Mouse (Mus musculus) hindbrain, embryonic 16.5 days (tissue): ENCODE results near the gene Foxp2. TPM values are rescaled to one million over a fixed set of nuclear protein-coding genes. Genes with fewer than 3 reads are reported as not detected.

Experiments used
- ATAC-seq: fragments of 200-750 bp; cut with Nextera tagmentation; 2 replicates; pipeline ENCODE4 v1.8.0; 2017; ENCODE audit warnings: moderate TSS enrichment, moderate library complexity
- H3K27ac ChIP-seq: fragments of 300-500 bp; sonication (generic); 2 replicates; pipeline ENCODE4 v1.5.1; 2014; ENCODE audit warnings: low read depth, mild to moderate bottlenecking, control low read depth, low read length, moderate library complexity
- H3K27me3 ChIP-seq: fragments of 300-500 bp; sonication (generic); replicated peaks from 2 replicates; pipeline ENCODE4 v1.6.1; 2014; ENCODE audit warnings: low read length; ENCODE audit not compliant: control insufficient read depth, insufficient read depth
- H3K36me3 ChIP-seq: fragments of 300-500 bp; sonication (generic); 2 replicates; pipeline ENCODE4 v1.6.1; 2014; ENCODE audit warnings: mild to moderate bottlenecking, low read length, moderate library complexity, mixed read lengths; ENCODE audit not compliant: control insufficient read depth, insufficient read depth
- H3K4me1 ChIP-seq: fragments of 300-500 bp; sonication (generic); 2 replicates; pipeline ENCODE4 v1.6.1; 2014; ENCODE audit warnings: low read depth, low read length; ENCODE audit not compliant: control insufficient read depth, insufficient read depth
- H3K4me2 ChIP-seq: fragments of 300-500 bp; sonication (generic); 2 replicates; pipeline ENCODE4 v1.6.1; 2014; ENCODE audit warnings: mild to moderate bottlenecking, low read length, control low read depth, moderate library complexity
- H3K4me3 ChIP-seq: fragments of 300-500 bp; sonication (generic); 2 replicates; pipeline ENCODE4 v1.5.1; 2014; ENCODE audit warnings: mild to moderate bottlenecking, low read length, control low read depth, moderate library complexity
- H3K9ac ChIP-seq: fragments of 300-500 bp; sonication (generic); 2 replicates; pipeline ENCODE4 v1.6.1; 2014; ENCODE audit warnings: low read depth, mild to moderate bottlenecking, control low read depth, low read length, moderate library complexity
- H3K9me3 ChIP-seq: fragments of 300-500 bp; sonication (generic); 2 replicates; pipeline ENCODE4 v1.6.1; 2014; ENCODE audit warnings: mild to moderate bottlenecking, low read length, moderate library complexity; ENCODE audit not compliant: control insufficient read depth
- WGBS: fragments of 180-500 bp; shearing (Covaris S2); extraction: QIAGEN DNeasy Blood & Tissue Kit; methylation state at CpG from one replicate; pipeline ENCODE4 v1.1.7; 2014; 5-methylcytosine and 5-hydroxymethylcytosine counted together
- microRNA-seq: library from miRNA; unstranded; fragments of <30 nt; microRNA quantifications from one replicate; pipeline ENCODE4, GENCODE M21; 2017
- polyA plus RNA-seq: library from polyadenylated mRNA; unstranded; fragments of >200 nt; fragmentation: Nextera tagmentation; extraction: Ambion mirVana; gene quantifications from 2 replicates; pipeline ENCODE4 v1.2.1, GENCODE M21; 2015

The Foxp2 gene
- polyA plus RNA-seq, 1 experiment from 2014 or later, result 35.3 TPM

DNA sequence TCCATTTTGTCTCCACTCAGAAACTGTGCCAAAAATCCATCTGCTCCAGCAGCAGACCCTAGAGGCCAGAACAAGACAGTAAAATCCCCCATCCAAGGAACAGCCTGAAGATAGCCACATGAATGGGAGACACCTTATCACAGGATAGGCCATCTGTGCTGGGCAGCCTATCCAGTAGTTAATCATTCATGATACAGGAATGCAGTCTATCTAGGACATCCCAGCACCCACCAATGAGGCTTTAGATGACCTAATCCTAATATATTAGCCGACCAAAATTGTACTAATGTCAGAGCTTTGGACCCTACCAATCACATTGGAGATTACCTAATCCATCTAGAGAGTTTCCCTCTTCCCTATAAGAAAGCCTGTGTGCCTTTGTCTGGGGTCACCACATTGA lies 565.5 kb downstream of the Foxp2 start:
- Histone ChIP-seq H3K27me3 (no peaks in the 10 kb centered on the region), H3K4me3 (no peak overlapping the region), H3K9me3 (no peaks in the 10 kb centered on the region), H3K4me2 (no peak overlapping the region), H3K9ac (no peak overlapping the region), H3K27ac (no peak overlapping the region), H3K36me3 (no peaks in the 10 kb centered on the region), H3K4me1 (no peaks in the 10 kb centered on the region)
- ATAC-seq, result no peak
- 59% methylated on average over 1 of the region's 1 CpGs for WGBS

- WGBS, result 65% methylated on average over 2 of the region's 2 CpGs
- no peak for ATAC-seq
Observed at GRCm38 (mm10) chr6:15486909-15487308, 585.8 kb downstream of the Foxp2 start.

More at GRCm38 (mm10) chr6:15486909-15487308, 585.8 kb downstream of the Foxp2 start:
- H3K9ac ChIP-seq, result no peak overlapping the region
- no peak overlapping the region for H3K4me3 ChIP-seq
- no peak overlapping the region for H3K27ac ChIP-seq
- no peak overlapping the region for H3K4me2 ChIP-seq
- no peaks in the 10 kb centered on the region for H3K36me3 ChIP-seq
- no peaks in the 10 kb centered on the region for H3K4me1 ChIP-seq
- no peaks in the 10 kb centered on the region for H3K27me3 ChIP-seq
- H3K9me3 ChIP-seq, result no peaks in the 10 kb centered on the region

Small RNAs within 50 kb of the gene (microRNA-seq; reads per million reads assigned to microRNA genes)
- not detected for gene Gm25470

Other genes starting within 250 kb of the Foxp2 start
- 0.07 TPM in 1 of 2 replicates, not detected in the other for gene Ppp1r3a, start 146.1 kb upstream of the Foxp2 start, polyA plus RNA-seq